Mouse (Mus musculus): ENCODE results near the gene Pdik1l. TPM values are rescaled to one million over a fixed set of nuclear protein-coding genes. Genes with fewer than 3 reads are reported as not detected.

Gene Pdik1l
- polyA plus RNA-seq (2012; rRNA removed), result 8.9 and 9.6 TPM in 2 replicates

- peak; percentile 82 to 84 for DNase-seq
- Histone ChIP-seq H3K27me3 (ENCODE audit: control insufficient read depth, insufficient read depth, low read length) (no peaks in the 10 kb centered on the region), H3K4me3 (replicated peaks; ENCODE audit: insufficient read depth, low read depth, low read length) (peak within 1 kb of the TSS; percentile 94), H3K27ac (ENCODE audit: insufficient read depth, low read length) (peak within 1 kb of the TSS; percentile 96), H3K4me1 (ENCODE audit: control insufficient read depth, insufficient read depth, low read length) (no peaks in the 10 kb centered on the region)
- TF ChIP-seq CTCF (IDR thresholded peaks at IDR 0.05; ENCODE audit: borderline replicate concordance, insufficient read depth, low read depth, low read length) (no peak), POLR2A (IDR thresholded peaks at IDR 0.05; ENCODE audit: borderline replicate concordance, insufficient read depth, low read length) (peak; percentile 24; the same call in 1 of the 2 replicates)
- under 1% methylated on average over 43 of the region's 43 CpGs for WGBS
Observed at GRCm38 (mm10) chr4:134287575-134288025, at the start of gene Pdik1l. Gene Pdik1l, minus strand, starts transcription at chr4:134287895.

DNA sequence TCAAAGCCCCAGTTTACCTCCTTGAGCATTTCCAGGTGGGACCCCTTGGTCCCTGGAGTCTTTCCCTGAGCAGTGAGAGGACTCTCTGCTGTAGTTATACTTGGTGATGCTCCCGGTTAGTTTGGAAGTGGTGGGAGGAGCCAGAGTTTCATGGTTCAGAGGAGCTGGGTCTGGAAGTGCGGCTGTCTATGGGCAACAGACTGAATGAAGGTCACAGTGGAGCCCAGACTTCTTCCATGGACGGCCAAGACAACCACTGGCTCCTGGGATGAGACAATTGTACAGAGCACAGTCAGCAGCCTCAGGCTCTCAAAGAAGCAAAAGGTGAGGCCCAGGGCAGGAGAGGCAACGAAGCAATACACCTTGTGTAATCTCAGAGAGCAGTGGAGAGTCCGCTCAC is 42.6 kb upstream of the Pdik1l start:
- H3K4me1 ChIP-seq (ENCODE audit: control insufficient read depth, insufficient read depth, low read length), result no peaks in the 10 kb centered on the region
- no peaks in the 10 kb centered on the region for H3K27me3 ChIP-seq (ENCODE audit: control insufficient read depth, insufficient read depth, low read length)
- DNase-seq, result no peak
- no peak overlapping the region for H3K4me3 ChIP-seq (replicated peaks; ENCODE audit: insufficient read depth, low read depth, low read length)
- no peak overlapping the region for H3K27ac ChIP-seq (ENCODE audit: insufficient read depth, low read length)
- WGBS, result 46% methylated on average over 5 of the region's 5 CpGs
- TF ChIP-seq POLR2A (IDR thresholded peaks at IDR 0.05; ENCODE audit: borderline replicate concordance, insufficient read depth, low read length) (no peak), CTCF (IDR thresholded peaks at IDR 0.05; ENCODE audit: borderline replicate concordance, insufficient read depth, low read depth, low read length) (no peak)

DNA sequence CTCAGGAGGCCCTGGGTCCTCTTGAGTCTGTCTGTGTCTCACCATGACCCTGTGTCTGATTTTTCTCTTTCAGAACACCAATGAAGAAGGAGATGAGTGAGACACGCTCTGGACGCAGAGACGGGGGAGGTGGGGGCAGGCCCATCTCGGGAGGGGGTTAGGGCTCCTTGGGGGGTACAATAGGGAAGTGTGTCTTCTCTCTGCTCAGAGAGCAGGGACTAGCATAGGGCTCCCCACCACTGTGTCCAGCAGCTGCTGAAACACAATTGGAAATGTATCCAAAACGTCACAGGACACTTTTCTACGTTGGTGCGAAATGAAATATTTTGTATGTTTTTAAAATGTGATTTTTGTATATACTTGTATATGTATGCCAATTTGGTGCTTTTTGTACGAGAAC is 41.1 kb upstream of the Pdik1l start:
- no peak for DNase-seq
- Histone ChIP-seq H3K27ac (ENCODE audit: insufficient read depth, low read length) (no peak overlapping the region), H3K27me3 (ENCODE audit: control insufficient read depth, insufficient read depth, low read length) (no peaks in the 10 kb centered on the region), H3K4me3 (replicated peaks; ENCODE audit: insufficient read depth, low read depth, low read length) (no peak overlapping the region), H3K4me1 (ENCODE audit: control insufficient read depth, insufficient read depth, low read length) (no peaks in the 10 kb centered on the region)
- TF ChIP-seq POLR2A (IDR thresholded peaks at IDR 0.05; ENCODE audit: borderline replicate concordance, insufficient read depth, low read length), result no peak
- 72% methylated on average over 8 of the region's 8 CpGs for WGBS

- H3K27me3 ChIP-seq (ENCODE audit: control insufficient read depth, insufficient read depth, low read length), result no peaks in the 10 kb centered on the region
- DNase-seq, result no peak
- no peak overlapping the region for H3K4me3 ChIP-seq (replicated peaks; ENCODE audit: insufficient read depth, low read depth, low read length)
- H3K27ac ChIP-seq (ENCODE audit: insufficient read depth, low read length), result no peak overlapping the region
- no peaks in the 10 kb centered on the region for H3K4me1 ChIP-seq (ENCODE audit: control insufficient read depth, insufficient read depth, low read length)
- 63% methylated on average over 8 of the region's 8 CpGs for WGBS
- TF ChIP-seq POLR2A (IDR thresholded peaks at IDR 0.05; ENCODE audit: borderline replicate concordance, insufficient read depth, low read length) (no peak), CTCF (IDR thresholded peaks at IDR 0.05; ENCODE audit: borderline replicate concordance, insufficient read depth, low read depth, low read length) (no peak)
Observed at GRCm38 (mm10) chr4:134328151-134328550, 40.5 kb upstream of the Pdik1l start.

DNA sequence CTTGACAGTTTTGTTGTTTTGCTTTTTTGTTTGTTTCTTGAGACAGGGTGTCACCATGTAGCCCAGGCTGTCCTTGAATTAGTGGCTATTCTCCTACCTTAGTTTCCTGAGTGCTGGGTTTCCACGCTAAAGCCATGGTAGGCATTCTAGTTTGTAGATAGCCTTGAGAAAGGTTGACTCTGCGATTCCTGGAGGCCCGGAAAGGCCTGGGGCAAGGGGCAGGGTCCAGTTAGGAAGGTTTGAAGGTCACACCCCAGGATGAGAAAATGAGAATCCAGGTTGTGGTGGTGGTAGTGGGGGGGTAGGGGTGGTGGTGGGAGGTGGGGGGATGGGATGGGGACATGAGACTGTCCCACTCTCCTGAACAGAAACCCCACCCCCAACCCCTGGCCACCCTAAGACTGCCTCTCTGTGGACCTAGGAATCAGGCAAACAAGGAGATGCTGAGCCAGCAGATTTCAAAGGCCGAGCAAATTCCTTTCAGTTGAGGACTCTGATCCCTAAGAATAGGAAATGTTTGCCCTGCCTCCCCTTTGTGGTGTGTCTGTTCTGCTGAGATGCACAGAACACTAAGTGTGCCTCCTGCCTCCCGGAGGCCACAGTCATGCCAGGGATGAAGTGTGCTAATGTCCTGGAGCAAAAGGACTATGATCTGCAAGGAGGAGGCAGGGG is 39.3 kb upstream of the Pdik1l start:
- H3K27ac ChIP-seq (ENCODE audit: insufficient read depth, low read length), result no peak overlapping the region
- H3K27me3 ChIP-seq (ENCODE audit: control insufficient read depth, insufficient read depth, low read length), result no peaks in the 10 kb centered on the region
- TF ChIP-seq CTCF (IDR thresholded peaks at IDR 0.05; ENCODE audit: borderline replicate concordance, insufficient read depth, low read depth, low read length), result no peak
- TF ChIP-seq POLR2A (IDR thresholded peaks at IDR 0.05; ENCODE audit: borderline replicate concordance, insufficient read depth, low read length), result no peak
- H3K4me1 ChIP-seq (ENCODE audit: control insufficient read depth, insufficient read depth, low read length), result no peaks in the 10 kb centered on the region
- DNase-seq, result no peak
- H3K4me3 ChIP-seq (replicated peaks; ENCODE audit: insufficient read depth, low read depth, low read length), result no peak overlapping the region
- 69% methylated on average over 5 of the region's 5 CpGs for WGBS

- no peak for DNase-seq
- Histone ChIP-seq H3K27me3 (ENCODE audit: control insufficient read depth, insufficient read depth, low read length) (no peaks in the 10 kb centered on the region; the same call in 1 of the 2 replicates), H3K4me3 (replicated peaks; ENCODE audit: insufficient read depth, low read depth, low read length) (no peak overlapping the region), H3K4me1 (ENCODE audit: control insufficient read depth, insufficient read depth, low read length) (no peaks in the 10 kb centered on the region), H3K27ac (ENCODE audit: insufficient read depth, low read length) (no peak overlapping the region)
- TF ChIP-seq POLR2A (IDR thresholded peaks at IDR 0.05; ENCODE audit: borderline replicate concordance, insufficient read depth, low read length), result no peak
- no peak for TF ChIP-seq CTCF (IDR thresholded peaks at IDR 0.05; ENCODE audit: borderline replicate concordance, insufficient read depth, low read depth, low read length)
- 31% methylated on average over 5 of the region's 5 CpGs for WGBS
Observed at GRCm38 (mm10) chr4:134324655-134325054, 37.0 kb upstream of the Pdik1l start.

GRCm38 (mm10) chr4:134321524-134321923 is 33.8 kb upstream of the Pdik1l start:
- DNase-seq, result no peak
- Histone ChIP-seq H3K4me3 (replicated peaks; ENCODE audit: insufficient read depth, low read depth, low read length) (no peak overlapping the region), H3K27ac (ENCODE audit: insufficient read depth, low read length) (no peak overlapping the region), H3K4me1 (ENCODE audit: control insufficient read depth, insufficient read depth, low read length) (no peaks in the 10 kb centered on the region), H3K27me3 (ENCODE audit: control insufficient read depth, insufficient read depth, low read length) (no peaks in the 10 kb centered on the region; the same call in 1 of the 2 replicates)
- TF ChIP-seq POLR2A (IDR thresholded peaks at IDR 0.05; ENCODE audit: borderline replicate concordance, insufficient read depth, low read length) (no peak), CTCF (IDR thresholded peaks at IDR 0.05; ENCODE audit: borderline replicate concordance, insufficient read depth, low read depth, low read length) (no peak)
- WGBS, result 60% methylated on average over 3 of the region's 3 CpGs

DNA sequence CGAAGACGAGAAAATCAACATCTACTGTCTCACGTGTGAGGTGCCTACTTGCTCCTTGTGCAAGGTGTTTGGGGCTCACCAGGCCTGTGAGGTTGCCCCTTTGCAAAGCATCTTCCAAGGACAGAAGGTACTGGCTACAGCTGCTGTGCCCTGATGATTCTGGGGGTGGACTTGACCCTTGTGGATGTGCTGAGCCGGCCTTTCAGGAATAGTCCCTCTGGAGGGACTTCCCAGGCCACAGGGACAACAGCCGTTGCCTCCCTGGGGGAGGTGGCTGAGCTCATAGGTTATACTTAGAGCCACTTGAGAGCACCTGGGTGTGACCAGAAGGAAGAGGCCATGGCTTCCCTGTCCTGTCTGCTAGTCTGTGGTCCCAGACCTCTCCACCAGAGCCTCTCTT is 32.0 kb upstream of the Pdik1l start:
- WGBS, result 78% methylated on average over 5 of the region's 5 CpGs
- Histone ChIP-seq H3K4me1 (ENCODE audit: control insufficient read depth, insufficient read depth, low read length) (no peaks in the 10 kb centered on the region), H3K4me3 (replicated peaks; ENCODE audit: insufficient read depth, low read depth, low read length) (no peak overlapping the region), H3K27me3 (ENCODE audit: control insufficient read depth, insufficient read depth, low read length) (no peaks in the 10 kb centered on the region; the same call in 1 of the 2 replicates), H3K27ac (ENCODE audit: insufficient read depth, low read length) (no peak overlapping the region)
- no peak for DNase-seq
- TF ChIP-seq POLR2A (IDR thresholded peaks at IDR 0.05; ENCODE audit: borderline replicate concordance, insufficient read depth, low read length), result no peak
